Mouse (Mus musculus): ENCODE measurements at regions not wholly inside any gene's neighbourhood (a gene's known extent, or its start where the extent isn't known, plus 50 kb on each side); places are given as distances from the start of the nearest gene placed in this dataset.

DNA sequence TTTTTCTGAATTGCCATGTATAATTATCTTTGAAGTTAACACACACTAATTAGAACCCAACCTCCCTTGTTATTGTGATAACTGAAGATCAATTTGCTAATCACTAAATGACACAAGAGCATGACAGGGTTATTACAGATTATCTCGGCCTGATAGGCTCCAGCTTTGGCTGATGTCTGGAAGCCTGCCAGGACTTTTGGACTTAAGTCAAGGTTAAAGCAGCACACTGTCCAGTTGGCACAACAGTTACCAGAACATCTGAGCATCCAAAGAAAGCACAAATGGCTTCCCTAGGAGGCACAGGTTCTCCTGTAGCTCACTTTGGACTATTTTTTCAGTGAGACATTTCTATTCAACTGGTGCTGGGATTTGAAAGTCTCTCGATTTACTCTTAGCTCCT is 475.0 kb upstream of the A730009L09Rik start:
- 62% methylated on average over 2 of the region's 2 CpGs for WGBS

DNA sequence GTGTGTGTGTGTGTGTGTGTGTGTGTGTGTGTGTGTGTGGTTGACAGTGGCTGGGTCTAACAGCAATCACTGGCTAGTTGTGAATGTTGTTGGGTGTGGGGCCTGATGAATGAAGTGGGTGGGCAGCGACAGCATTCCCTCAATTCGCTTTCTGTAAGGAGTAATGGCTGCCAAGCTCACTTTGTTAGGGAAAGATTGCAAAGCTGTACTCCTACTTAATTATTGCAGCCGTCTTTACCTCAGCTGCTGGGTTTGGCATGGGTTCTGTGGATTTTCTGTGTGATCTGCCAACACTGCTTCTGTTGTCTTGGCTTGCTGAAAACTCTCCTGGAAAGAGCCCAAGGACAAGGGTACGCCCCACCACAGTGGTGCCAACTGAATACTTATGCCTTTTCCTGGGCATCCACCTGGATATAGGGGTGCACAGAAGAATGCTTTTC is 472.9 kb upstream of the A730009L09Rik start:
- H3K9ac ChIP-seq, result no peak overlapping the region
- no peaks in the 10 kb centered on the region for H3K4me1 ChIP-seq (replicated peaks; ENCODE audit: control insufficient read depth, insufficient read depth, low read length)
- no peaks in the 10 kb centered on the region for H3K9me3 ChIP-seq (ENCODE audit: control insufficient read depth, low read length)
- DNase-seq (ENCODE audit: low spot score), result peak; percentile 76
- no peak overlapping the region for H3K27ac ChIP-seq
- no peaks in the 10 kb centered on the region for H3K36me3 ChIP-seq (replicated peaks; ENCODE audit: control insufficient read depth, insufficient read depth)
- 70% methylated on average over 4 of the region's 4 CpGs for WGBS
- H3K27me3 ChIP-seq (ENCODE audit: control insufficient read depth, insufficient read depth, low read length), result no peaks in the 10 kb centered on the region
- no peak overlapping the region for H3K4me2 ChIP-seq (replicated peaks)
- ATAC-seq (ENCODE audit: low FRiP score), result peak; percentile 92
- H3K4me3 ChIP-seq (replicated peaks; ENCODE audit: low read length), result no peak overlapping the region

More for the DNA sequence above, 475.0 kb upstream of the A730009L09Rik start:
- Histone ChIP-seq H3K4me2 (replicated peaks) (no peak overlapping the region), H3K4me1 (replicated peaks; ENCODE audit: control insufficient read depth, insufficient read depth, low read length) (no peaks in the 10 kb centered on the region), H3K27ac (no peak overlapping the region), H3K9me3 (ENCODE audit: control insufficient read depth, low read length) (no peaks in the 10 kb centered on the region), H3K27me3 (ENCODE audit: control insufficient read depth, insufficient read depth, low read length) (no peaks in the 10 kb centered on the region), H3K4me3 (replicated peaks; ENCODE audit: low read length) (no peak overlapping the region), H3K9ac (no peak overlapping the region), H3K36me3 (replicated peaks; ENCODE audit: control insufficient read depth, insufficient read depth) (no peaks in the 10 kb centered on the region)
- ATAC-seq (ENCODE audit: low FRiP score) (no peak), DNase-seq (ENCODE audit: low spot score) (no peak)

DNA sequence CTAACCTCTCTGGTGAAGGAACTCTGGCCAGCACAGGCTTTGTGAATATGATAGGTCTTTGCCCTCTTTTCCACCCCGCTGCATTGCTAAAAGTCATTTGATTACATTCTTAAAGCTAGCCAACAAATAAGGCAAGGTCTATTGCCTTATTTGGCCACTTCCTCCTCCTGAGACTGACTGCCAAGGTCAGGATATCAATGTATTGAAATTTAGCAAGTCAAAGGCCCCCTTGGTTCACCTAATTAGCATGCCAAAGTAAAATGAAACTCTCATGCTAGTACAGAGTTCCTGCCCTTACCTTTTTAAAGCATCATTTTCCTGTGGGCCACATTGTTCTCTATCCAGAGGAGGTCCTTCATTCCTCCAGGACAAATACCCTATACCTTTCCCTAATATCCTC is 469.6 kb upstream of the A730009L09Rik start:
- no peaks in the 10 kb centered on the region for H3K27me3 ChIP-seq (ENCODE audit: control insufficient read depth, insufficient read depth, low read length)
- no peak overlapping the region for H3K9ac ChIP-seq
- H3K4me2 ChIP-seq (replicated peaks), result no peak overlapping the region
- H3K9me3 ChIP-seq (ENCODE audit: control insufficient read depth, low read length), result no peaks in the 10 kb centered on the region
- DNase-seq (ENCODE audit: low spot score) (no peak), ATAC-seq (ENCODE audit: low FRiP score) (no peak)
- H3K4me3 ChIP-seq (replicated peaks; ENCODE audit: low read length), result no peak overlapping the region
- WGBS, result 79% methylated on average over 1 of the region's 1 CpGs
- no peaks in the 10 kb centered on the region for H3K4me1 ChIP-seq (replicated peaks; ENCODE audit: control insufficient read depth, insufficient read depth, low read length)
- H3K27ac ChIP-seq, result no peak overlapping the region
- no peaks in the 10 kb centered on the region for H3K36me3 ChIP-seq (replicated peaks; ENCODE audit: control insufficient read depth, insufficient read depth)

Measured in hindbrain, embryonic 14.5 days (tissue).